Comparison of ENCODE assay signal across 8 mouse cellular contexts in genomic region chr7:49248333-49249086, GRCm38 (mm10).
DNase-seq lines count a peak whose midpoint lies in the region; ATAC-seq and TF ChIP-seq lines count a peak whose summit lies in the region.

No protein-coding gene starts in this region.

- ATAC-seq in limb, embryonic 13.5 days (ENCODE audit: low FRiP score, low read depth): no peak

- DNase-seq in adrenal gland, postnatal 10 days: peak; percentile 48
- no peak for DNase-seq in adrenal gland, adult 2 months
- DNase-seq in spleen, adult 2 months (ENCODE audit: low read depth in 1 of 2, low spot score in 2 of 2): no peak
- DNase-seq in spleen, postnatal 14 days (ENCODE audit: low spot score in 2 of 2): no peak
- DNase-seq in heart, postnatal 25 days (ENCODE audit: low spot score): peak; percentile 29
- DNase-seq in retina, embryonic 14.5 days (ENCODE audit: low spot score): no peak

- peak overlapping the region; percentile 34; the same call in 1 of the 2 replicates for H3K27ac ChIP-seq in spleen, adult 2 months (ENCODE audit: insufficient read depth, low read length)
- no peak overlapping the region for H3K27ac ChIP-seq in limb, embryonic 13.5 days
- peak overlapping the region; percentile 33 for H3K27ac ChIP-seq in small intestine, adult 2 months (ENCODE audit: insufficient read depth, low read depth, low read length)

- H3K4me3 ChIP-seq in spleen, adult 2 months (ENCODE audit: extremely low read depth, insufficient read depth, insufficient read length): no peak overlapping the region
- H3K4me3 ChIP-seq in limb, embryonic 13.5 days: peak overlapping the region; percentile 59
- H3K4me3 ChIP-seq in small intestine, adult 2 months (ENCODE audit: low read depth, low read length): peak overlapping the region; percentile 17

- peaks cover 3% of the 10 kb centered on the region; the same call in 1 of the 2 replicates for H3K27me3 ChIP-seq in spleen, adult 2 months (ENCODE audit: control insufficient read depth, insufficient read depth, low read length)
- H3K27me3 ChIP-seq in limb, embryonic 13.5 days: peaks cover 46% of the 10 kb centered on the region
- H3K27me3 ChIP-seq in small intestine, adult 2 months (ENCODE audit: control insufficient read depth, insufficient read depth, low read length): peaks cover 8% of the 10 kb centered on the region; the same call in 1 of the 2 replicates

- intact Hi-C loops in heart, postnatal 25 days (cut with DNase I): loop anchor here (5.0 kb wide), 1 partner anchor 101 kb away; no protein-coding TSS in a partner anchor

- TF ChIP-seq CTCF in spleen, adult 2 months (IDR thresholded peaks at IDR 0.05; ENCODE audit: extremely low read depth, insufficient read depth, insufficient read length, insufficient replicate concordance): no peak
- TF ChIP-seq CTCF in small intestine, adult 2 months (IDR thresholded peaks at IDR 0.05; ENCODE audit: extremely low read depth, insufficient read length, insufficient replicate concordance, low read depth, low read length): no peak

- H3K36me3 ChIP-seq in spleen, adult 2 months (ENCODE audit: control insufficient read depth, insufficient read depth, low read length): no peaks in the 10 kb centered on the region
- H3K36me3 ChIP-seq in limb, embryonic 13.5 days: no peaks in the 10 kb centered on the region
- no peaks in the 10 kb centered on the region for H3K36me3 ChIP-seq in small intestine, adult 2 months (ENCODE audit: control insufficient read depth, insufficient read depth, low read length)

- H3K4me2 ChIP-seq in limb, embryonic 13.5 days (replicated peaks): peak overlapping the region; percentile 99

- no peak for TF ChIP-seq POLR2A in spleen, adult 2 months (IDR thresholded peaks at IDR 0.05; ENCODE audit: low read depth, low read length)
- TF ChIP-seq POLR2A in small intestine, adult 2 months (IDR thresholded peaks at IDR 0.05; ENCODE audit: low read depth, low read length): no peak

- 72% methylated on average over 14 of the region's 14 CpGs for WGBS in spleen, adult 2 months
- 47% methylated on average over 14 of the region's 14 CpGs for WGBS in limb, embryonic 13.5 days
- WGBS in small intestine, adult 2 months: 71% methylated on average over 14 of the region's 14 CpGs

- no peaks in the 10 kb centered on the region for H3K9me3 ChIP-seq in limb, embryonic 13.5 days

- H3K9ac ChIP-seq in limb, embryonic 13.5 days: no peak overlapping the region

- H3K4me1 ChIP-seq in spleen, adult 2 months (ENCODE audit: control insufficient read depth, insufficient read depth, insufficient read length): peaks cover 13% of the 10 kb centered on the region
- peaks cover 35% of the 10 kb centered on the region for H3K4me1 ChIP-seq in limb, embryonic 13.5 days
- peaks cover 14% of the 10 kb centered on the region for H3K4me1 ChIP-seq in small intestine, adult 2 months (ENCODE audit: control insufficient read depth, insufficient read depth, insufficient read length, low read length)

Comparison
In these comparisons a context has a peak if more than half of its experiments do, and no peak if none do; other contexts are left out.
1. DNase-seq: peak in adrenal gland, postnatal 10 days (single experiment) and heart, postnatal 25 days (single experiment); none in adrenal gland, adult 2 months (single experiment), spleen, adult 2 months (0 of 2), spleen, postnatal 14 days (0 of 2) and retina, embryonic 14.5 days (single experiment).